Mouse (Mus musculus) embryonic fibroblast, embryonic 13.5 days (primary cell): Measurements from ENCODE around the gene Fam189a1.

ENCODE experiments used
- CTCF ChIP-seq: IDR thresholded peaks from 2 replicates; pipeline ENCODE4 v1.5.1; 2011; ENCODE audit warnings: mild to moderate bottlenecking, control low read depth, low read length, moderate library complexity, borderline replicate concordance; ENCODE audit not compliant: insufficient read depth
- POLR2A ChIP-seq: IDR thresholded peaks from 2 replicates; pipeline ENCODE4 v1.6.1; 2011; ENCODE audit warnings: low read depth, mild to moderate bottlenecking, control low read depth, low read length, moderate library complexity

DNA sequence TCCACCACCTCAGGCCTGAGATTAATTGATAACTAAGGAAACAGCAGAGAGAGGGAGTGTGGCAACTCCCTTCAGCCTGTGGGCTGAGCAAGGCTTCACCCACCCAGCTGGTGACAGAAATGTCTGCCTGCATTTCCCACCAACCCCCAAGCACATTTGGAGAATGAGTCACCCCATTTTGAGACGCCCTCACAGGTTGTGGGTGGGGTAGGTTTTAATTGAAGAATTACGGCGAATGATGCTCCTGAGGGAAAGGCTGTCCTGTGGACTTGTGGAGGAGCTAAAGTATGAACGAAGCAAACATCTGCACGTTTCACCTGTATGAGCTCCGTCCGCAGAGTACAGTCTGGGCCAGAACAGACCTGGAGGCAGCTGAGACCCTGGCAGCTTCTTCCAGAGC, 404.2 kb downstream of the Fam189a1 start:
- TF ChIP-seq CTCF (no peak), POLR2A (no peak)
